Mouse (Mus musculus) frontal cortex, postnatal 14 days (tissue): Measurements from ENCODE around the gene Prr12.
"Not testable (repeated sequence)": the region's sequence is repeated elsewhere in the genome, so short reads cannot be mapped to it uniquely, and the experiment has no call there.

Experiments
- DNase-seq, 2 experiments: peaks; one replicate each; pipeline ENCODE4 v3.0.0; 2022; ENCODE audit warnings: low spot score in 2 of 2

Prr12 gene

GRCm38 (mm10) chr7:45052862-45053116 lies at the start of gene Prr12:
Prr12 (minus strand) TSS chr7:45052881.
- DNase-seq, result no peak

- DNase-seq, result no peak
Observed at GRCm38 (mm10) chr7:45102441-45102840, 49.8 kb upstream of the Prr12 start.

GRCm38 (mm10) chr7:45100046-45100445 lies 47.4 kb upstream of the Prr12 start:
- no peak for DNase-seq

- DNase-seq, result no peak
Observed at GRCm38 (mm10) chr7:45098541-45099240, 46.0 kb upstream of the Prr12 start.

GRCm38 (mm10) chr7:45097479-45097878 lies 44.8 kb upstream of the Prr12 start:
- DNase-seq, result no peak

- not testable (repeated sequence) for DNase-seq
Observed at GRCm38 (mm10) chr7:45095965-45096364, 43.3 kb upstream of the Prr12 start.

GRCm38 (mm10) chr7:45095367-45095766 lies 42.7 kb upstream of the Prr12 start:
- no peak for DNase-seq

- DNase-seq, result no peak
Observed at GRCm38 (mm10) chr7:45094121-45094520, 41.4 kb upstream of the Prr12 start.

- no peak for DNase-seq
Observed at GRCm38 (mm10) chr7:45093516-45093905, 40.8 kb upstream of the Prr12 start.

GRCm38 (mm10) chr7:45092828-45093515 lies 40.3 kb upstream of the Prr12 start:
- DNase-seq, result no peak

GRCm38 (mm10) chr7:45092048-45092447 lies 39.4 kb upstream of the Prr12 start, which contains the start of gene Rcn3:
Rcn3 (minus strand) TSS chr7:45092221.
- DNase-seq, result peak; percentile 41 to 64

- no peak for DNase-seq
Observed at GRCm38 (mm10) chr7:45091001-45091990, 38.6 kb upstream of the Prr12 start.

- no peak for DNase-seq
Observed at GRCm38 (mm10) chr7:45090251-45090977, 37.7 kb upstream of the Prr12 start.

GRCm38 (mm10) chr7:45088597-45088996 lies 35.9 kb upstream of the Prr12 start:
- no peak for DNase-seq

- DNase-seq, result no peak
Observed at GRCm38 (mm10) chr7:45086084-45086483, 33.4 kb upstream of the Prr12 start.

GRCm38 (mm10) chr7:45083300-45083890 lies 30.7 kb upstream of the Prr12 start:
- DNase-seq, result no peak

GRCm38 (mm10) chr7:45082401-45083299 lies 30.0 kb upstream of the Prr12 start:
- DNase-seq, result no peak

- DNase-seq, result no peak
Observed at GRCm38 (mm10) chr7:45081016-45081415, 28.3 kb upstream of the Prr12 start.

GRCm38 (mm10) chr7:45079856-45080255 lies 27.2 kb upstream of the Prr12 start:
- peak; percentile 82 to 92 for DNase-seq

GRCm38 (mm10) chr7:45078513-45078912 lies 25.8 kb upstream of the Prr12 start:
- peak in 1 of 2 experiments; percentile 58 for DNase-seq
